Mouse (Mus musculus): ENCODE measurements at regions not wholly inside any gene's neighbourhood (a gene's known extent, or its start where the extent isn't known, plus 50 kb on each side); places are given as distances from the start of the nearest gene placed in this dataset.

- H3K36me3 ChIP-seq (ENCODE audit: insufficient read depth, low read length), result no peaks in the 10 kb centered on the region
- DNase-seq (ENCODE audit: low spot score) (no peak), ATAC-seq (replicated peaks; ENCODE audit: low FRiP score, low read depth) (no peak)
- no peak for TF ChIP-seq CTCF (IDR thresholded peaks at IDR 0.05; ENCODE audit: low read depth)
- H3K4me3 ChIP-seq (replicated peaks; ENCODE audit: low read depth, low read length), result no peak overlapping the region
- H3K4me1 ChIP-seq (replicated peaks; ENCODE audit: insufficient read depth, low read length), result no peaks in the 10 kb centered on the region
- 66% methylated on average over 5 of the region's 5 CpGs for WGBS
- no peaks in the 10 kb centered on the region for H3K9me3 ChIP-seq (replicated peaks; ENCODE audit: low read length)
- H3K27me3 ChIP-seq (ENCODE audit: insufficient read depth, low read length), result no peaks in the 10 kb centered on the region
- H3K9ac ChIP-seq (ENCODE audit: low read depth, low read length), result no peak overlapping the region
- no peak overlapping the region for H3K4me2 ChIP-seq (ENCODE audit: low read length)
- H3K27ac ChIP-seq, result no peak overlapping the region
Measured at GRCm38 (mm10) chr14:25168310-25168709, 290.7 kb upstream of the Zmiz1 start.

- Histone ChIP-seq H3K4me3 (replicated peaks; ENCODE audit: low read depth, low read length) (no peak overlapping the region), H3K9me3 (replicated peaks; ENCODE audit: low read length) (no peaks in the 10 kb centered on the region), H3K9ac (ENCODE audit: low read depth, low read length) (no peak overlapping the region), H3K4me2 (ENCODE audit: low read length) (no peak overlapping the region), H3K27ac (no peak overlapping the region), H3K36me3 (ENCODE audit: insufficient read depth, low read length) (no peaks in the 10 kb centered on the region), H3K27me3 (ENCODE audit: insufficient read depth, low read length) (no peaks in the 10 kb centered on the region), H3K4me1 (replicated peaks; ENCODE audit: insufficient read depth, low read length) (no peaks in the 10 kb centered on the region)
- DNase-seq (ENCODE audit: low spot score) (no peak), ATAC-seq (replicated peaks; ENCODE audit: low FRiP score, low read depth) (no peak)
- TF ChIP-seq CTCF (IDR thresholded peaks at IDR 0.05; ENCODE audit: low read depth), result no peak
- 53% methylated on average over 6 of the region's 6 CpGs for WGBS
Measured at GRCm38 (mm10) chr14:25173281-25173680, 285.7 kb upstream of the Zmiz1 start.

GRCm38 (mm10) chr14:25173873-25174272 is 285.1 kb upstream of the Zmiz1 start:
- DNase-seq (ENCODE audit: low spot score), result no peak
- Histone ChIP-seq H3K27me3 (ENCODE audit: insufficient read depth, low read length) (no peaks in the 10 kb centered on the region), H3K4me3 (replicated peaks; ENCODE audit: low read depth, low read length) (no peak overlapping the region), H3K9ac (ENCODE audit: low read depth, low read length) (no peak overlapping the region), H3K27ac (no peak overlapping the region), H3K36me3 (ENCODE audit: insufficient read depth, low read length) (no peaks in the 10 kb centered on the region), H3K4me1 (replicated peaks; ENCODE audit: insufficient read depth, low read length) (no peaks in the 10 kb centered on the region), H3K9me3 (replicated peaks; ENCODE audit: low read length) (no peaks in the 10 kb centered on the region), H3K4me2 (ENCODE audit: low read length) (no peak overlapping the region)
- no peak for TF ChIP-seq CTCF (IDR thresholded peaks at IDR 0.05; ENCODE audit: low read depth)
- ATAC-seq (replicated peaks; ENCODE audit: low FRiP score, low read depth), result no peak
- WGBS, result 66% methylated on average over 6 of the region's 6 CpGs

- Histone ChIP-seq H3K9me3 (replicated peaks; ENCODE audit: low read length) (no peaks in the 10 kb centered on the region), H3K4me1 (replicated peaks; ENCODE audit: insufficient read depth, low read length) (no peaks in the 10 kb centered on the region), H3K27me3 (ENCODE audit: insufficient read depth, low read length) (no peaks in the 10 kb centered on the region), H3K36me3 (ENCODE audit: insufficient read depth, low read length) (no peaks in the 10 kb centered on the region), H3K9ac (ENCODE audit: low read depth, low read length) (no peak overlapping the region), H3K4me3 (replicated peaks; ENCODE audit: low read depth, low read length) (no peak overlapping the region), H3K4me2 (ENCODE audit: low read length) (no peak overlapping the region), H3K27ac (no peak overlapping the region)
- 44% methylated on average over 2 of the region's 2 CpGs for WGBS
- DNase-seq (ENCODE audit: low spot score), result peak; percentile 11
- no peak for TF ChIP-seq CTCF (IDR thresholded peaks at IDR 0.05; ENCODE audit: low read depth)
- no peak for ATAC-seq (replicated peaks; ENCODE audit: low FRiP score, low read depth)
Measured at GRCm38 (mm10) chr14:25174402-25174801, 284.6 kb upstream of the Zmiz1 start.

GRCm38 (mm10) chr14:25176206-25176605 is 282.8 kb upstream of the Zmiz1 start:
- no peak overlapping the region for H3K27ac ChIP-seq

GRCm38 (mm10) chr14:25180126-25180525 is 278.9 kb upstream of the Zmiz1 start:
- no peaks in the 10 kb centered on the region for H3K9me3 ChIP-seq (replicated peaks; ENCODE audit: low read length)
- no peaks in the 10 kb centered on the region for H3K36me3 ChIP-seq (ENCODE audit: insufficient read depth, low read length)
- no peaks in the 10 kb centered on the region for H3K4me1 ChIP-seq (replicated peaks; ENCODE audit: insufficient read depth, low read length)
- no peak for TF ChIP-seq CTCF (IDR thresholded peaks at IDR 0.05; ENCODE audit: low read depth)
- H3K9ac ChIP-seq (ENCODE audit: low read depth, low read length), result no peak overlapping the region
- 60% methylated on average over 9 of the region's 9 CpGs for WGBS
- DNase-seq (ENCODE audit: low spot score) (no peak), ATAC-seq (replicated peaks; ENCODE audit: low FRiP score, low read depth) (no peak)
- no peak overlapping the region for H3K4me2 ChIP-seq (ENCODE audit: low read length)
- H3K4me3 ChIP-seq (replicated peaks; ENCODE audit: low read depth, low read length), result no peak overlapping the region
- H3K27me3 ChIP-seq (ENCODE audit: insufficient read depth, low read length), result no peaks in the 10 kb centered on the region
- H3K27ac ChIP-seq, result no peak overlapping the region

More at GRCm38 (mm10) chr14:25176206-25176605, 282.8 kb upstream of the Zmiz1 start:
- no peaks in the 10 kb centered on the region for H3K27me3 ChIP-seq (ENCODE audit: insufficient read depth, low read length)
- no peaks in the 10 kb centered on the region for H3K4me1 ChIP-seq (replicated peaks; ENCODE audit: insufficient read depth, low read length)
- H3K9ac ChIP-seq (ENCODE audit: low read depth, low read length), result no peak overlapping the region
- no peak for TF ChIP-seq CTCF (IDR thresholded peaks at IDR 0.05; ENCODE audit: low read depth)
- no peak overlapping the region for H3K4me2 ChIP-seq (ENCODE audit: low read length)
- DNase-seq (ENCODE audit: low spot score) (peak; percentile 11), ATAC-seq (replicated peaks; ENCODE audit: low FRiP score, low read depth) (no peak)
- H3K36me3 ChIP-seq (ENCODE audit: insufficient read depth, low read length), result no peaks in the 10 kb centered on the region
- no peak overlapping the region for H3K4me3 ChIP-seq (replicated peaks; ENCODE audit: low read depth, low read length)
- 44% methylated on average over 6 of the region's 6 CpGs for WGBS
- H3K9me3 ChIP-seq (replicated peaks; ENCODE audit: low read length), result no peaks in the 10 kb centered on the region

- no peak for TF ChIP-seq CTCF (IDR thresholded peaks at IDR 0.05; ENCODE audit: low read depth)
- H3K27ac ChIP-seq, result 0 out of 2 replicates have a peak overlapping the region, but pooled peaks have one; percentile 3
- ATAC-seq (replicated peaks; ENCODE audit: low FRiP score, low read depth), result peak; percentile 73
- H3K36me3 ChIP-seq (ENCODE audit: insufficient read depth, low read length), result no peaks in the 10 kb centered on the region
- H3K4me2 ChIP-seq (ENCODE audit: low read length), result no peak overlapping the region
- H3K4me3 ChIP-seq (replicated peaks; ENCODE audit: low read depth, low read length), result no peak overlapping the region
- H3K9me3 ChIP-seq (replicated peaks; ENCODE audit: low read length), result no peaks in the 10 kb centered on the region
- WGBS, result 25% methylated on average over 2 of the region's 2 CpGs
- H3K27me3 ChIP-seq (ENCODE audit: insufficient read depth, low read length), result no peaks in the 10 kb centered on the region
- DNase-seq (ENCODE audit: low spot score), result no peak
- H3K4me1 ChIP-seq (replicated peaks; ENCODE audit: insufficient read depth, low read length), result peaks cover 10% of the 10 kb centered on the region
- H3K9ac ChIP-seq (ENCODE audit: low read depth, low read length), result no peak overlapping the region
Measured at GRCm38 (mm10) chr14:25181406-25181805, 277.6 kb upstream of the Zmiz1 start.
